Mouse (Mus musculus) erythroblast, embryonic 14.5 days (primary cell): Measurements from ENCODE around the gene Lats2. TPM values are rescaled to one million over a fixed set of nuclear protein-coding genes. Genes with fewer than 3 reads are reported as not detected.

Source experiments
- H3K27me3 ChIP-seq: 2 replicates; pipeline ENCODE4 v1.6.1; 2012; ENCODE audit warnings: inconsistent platforms; ENCODE audit not compliant: control insufficient read depth
- H3K36me3 ChIP-seq: 2 replicates; pipeline ENCODE4 v1.6.1; 2012; ENCODE audit warnings: mild to moderate bottlenecking, inconsistent platforms; ENCODE audit not compliant: control insufficient read depth
- H3K4me1 ChIP-seq: 2 replicates; pipeline ENCODE4 v1.6.1; 2012; ENCODE audit warnings: inconsistent platforms; ENCODE audit not compliant: control insufficient read depth
- H3K4me3 ChIP-seq: replicated peaks from 2 replicates; pipeline ENCODE3; 2012; ENCODE audit warnings: moderate library complexity, mild to moderate bottlenecking, inconsistent platforms
- H3K9me3 ChIP-seq: 2 replicates; pipeline ENCODE4 v1.6.1; 2012; ENCODE audit warnings: low read length, inconsistent platforms, mixed read lengths; ENCODE audit not compliant: control insufficient read depth
- GATA1 ChIP-seq: IDR thresholded peaks from 2 replicates; pipeline ENCODE4 v1.6.1; 2012; ENCODE audit warnings: low read length, inconsistent platforms, mixed read lengths
- TAL1 ChIP-seq: IDR thresholded peaks from 3 replicates; pipeline ENCODE4 v1.6.1; 2012; ENCODE audit warnings: low read length, inconsistent platforms, mixed read lengths
- polyA plus RNA-seq: library from polyadenylated mRNA; stranded (reverse); fragments of >175 nt; gene quantifications from 2 replicates; pipeline ENCODE4 v1.2.3, GENCODE M21; 2012

Lats2 gene
- polyA plus RNA-seq, 1 experiment = 1.5 TPM

DNA sequence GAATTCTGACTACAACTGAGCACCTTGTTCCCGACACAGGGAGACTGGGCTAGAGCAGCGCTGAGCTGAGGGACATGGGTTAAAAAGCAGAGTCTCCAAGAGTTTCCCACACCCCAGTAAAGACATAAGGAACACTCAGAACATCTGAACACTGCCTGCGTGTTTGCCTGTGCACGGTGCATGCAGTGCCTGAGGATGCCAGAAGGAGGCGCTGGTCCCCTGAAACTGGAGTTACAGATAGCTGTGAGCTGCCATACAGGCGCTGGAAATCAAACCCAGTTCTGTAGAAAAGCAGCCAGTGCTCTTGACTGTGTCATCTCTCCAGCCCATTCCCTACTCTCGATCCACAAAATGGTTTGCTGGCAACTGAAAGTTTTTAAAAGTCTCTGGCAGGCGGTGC lies 32.0 kb downstream of the Lats2 start:
- Histone ChIP-seq H3K36me3 (peaks cover 13% of the 10 kb centered on the region), H3K4me1 (peaks cover 5% of the 10 kb centered on the region; the same call in 1 of the 2 replicates), H3K9me3 (peaks cover 2% of the 10 kb centered on the region; the same call in 1 of the 2 replicates), H3K27me3 (no peaks in the 10 kb centered on the region), H3K4me3 (no peak overlapping the region)
- TF ChIP-seq GATA1 (no peak), TAL1 (no peak)

DNA sequence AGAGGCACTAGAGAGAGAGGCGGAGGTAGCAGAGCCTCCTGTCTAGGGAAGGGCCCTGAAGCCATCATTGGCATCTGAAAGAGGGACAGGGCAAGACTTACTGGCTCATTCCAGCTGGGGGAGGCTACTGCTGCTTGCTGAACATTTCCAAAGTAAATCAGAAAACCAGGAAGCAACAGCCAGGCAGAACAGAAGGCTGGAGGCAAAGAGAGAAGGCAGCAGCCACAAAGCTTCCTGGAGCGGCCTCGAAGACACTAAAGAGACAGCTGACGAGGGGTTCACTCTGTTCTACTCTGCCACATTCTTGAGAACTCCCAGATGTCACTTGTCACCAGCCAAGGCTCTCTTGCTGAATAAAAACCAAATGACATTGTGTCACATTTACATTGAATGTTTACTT lies 33.7 kb downstream of the Lats2 start:
- Histone ChIP-seq H3K4me1 (0 out of 2 replicates have a peak, but pooled peaks cover 2% of the 10 kb centered on the region), H3K27me3 (no peaks in the 10 kb centered on the region), H3K9me3 (peaks cover 2% of the 10 kb centered on the region; the same call in 1 of the 2 replicates), H3K36me3 (peaks cover 11% of the 10 kb centered on the region), H3K4me3 (no peak overlapping the region)
- no peak for TF ChIP-seq GATA1
- no peak for TF ChIP-seq TAL1

DNA sequence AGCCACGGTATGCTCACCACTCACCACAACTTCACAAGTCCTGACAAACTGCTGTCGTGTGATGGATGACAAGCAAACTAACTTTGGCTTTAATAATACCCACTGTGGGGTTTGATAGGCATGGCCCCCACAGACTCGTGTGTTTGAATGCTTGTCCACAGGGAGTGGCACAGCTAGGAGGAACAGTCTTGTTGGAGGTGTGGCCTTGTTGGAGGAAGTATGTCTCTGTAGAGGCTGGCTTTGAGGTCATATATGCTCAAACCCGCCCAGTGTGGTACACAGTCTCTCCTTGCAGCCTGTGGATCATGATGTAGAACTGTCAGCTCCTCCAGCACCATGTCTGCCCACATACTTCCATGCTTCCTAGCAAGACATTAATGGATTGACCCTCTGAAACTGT lies 39.9 kb downstream of the Lats2 start:
- no peaks in the 10 kb centered on the region for H3K9me3 ChIP-seq

DNA sequence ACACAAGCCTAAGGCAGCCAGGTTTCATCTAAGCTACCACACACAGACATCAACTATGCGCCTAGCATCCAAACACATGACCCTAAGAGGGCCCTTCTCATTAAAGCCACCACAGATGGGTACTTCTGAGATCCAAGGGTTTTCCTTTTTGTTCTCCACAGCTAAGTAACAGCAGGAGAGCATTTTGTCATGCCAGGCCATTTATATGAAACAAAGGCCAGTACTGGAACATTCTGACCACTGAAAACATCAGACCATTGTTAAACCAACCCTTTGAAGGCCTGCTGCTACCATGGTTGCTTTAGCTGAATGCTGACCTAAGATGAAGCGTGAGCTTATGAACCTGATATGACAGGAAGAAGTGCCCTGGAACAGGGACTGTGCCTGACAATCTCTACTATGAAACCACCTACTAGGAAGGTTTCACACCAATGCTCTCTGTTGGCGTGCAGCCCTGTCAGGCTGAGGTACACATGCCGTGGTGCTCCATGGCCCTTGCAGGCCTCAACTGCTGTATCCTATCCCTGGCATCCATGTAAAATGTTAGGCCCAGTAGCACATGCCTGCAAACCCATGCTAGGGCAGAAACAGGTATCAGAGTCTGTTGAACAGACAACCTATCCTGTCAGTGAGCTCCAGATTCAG lies 41.5 kb downstream of the Lats2 start:
- H3K36me3 ChIP-seq = peaks cover 19% of the 10 kb centered on the region
- TF ChIP-seq TAL1 (no peak), GATA1 (no peak)
- peaks cover 25% of the 10 kb centered on the region for H3K4me1 ChIP-seq
- no peak overlapping the region for H3K4me3 ChIP-seq
- no peaks in the 10 kb centered on the region for H3K9me3 ChIP-seq
- no peaks in the 10 kb centered on the region for H3K27me3 ChIP-seq

More for the DNA sequence above, 39.9 kb downstream of the Lats2 start:
- no peak for TF ChIP-seq TAL1
- TF ChIP-seq GATA1 = no peak
- no peaks in the 10 kb centered on the region for H3K27me3 ChIP-seq
- H3K4me3 ChIP-seq = no peak overlapping the region
- peaks cover 10% of the 10 kb centered on the region for H3K4me1 ChIP-seq
- H3K36me3 ChIP-seq = peaks cover 20% of the 10 kb centered on the region

DNA sequence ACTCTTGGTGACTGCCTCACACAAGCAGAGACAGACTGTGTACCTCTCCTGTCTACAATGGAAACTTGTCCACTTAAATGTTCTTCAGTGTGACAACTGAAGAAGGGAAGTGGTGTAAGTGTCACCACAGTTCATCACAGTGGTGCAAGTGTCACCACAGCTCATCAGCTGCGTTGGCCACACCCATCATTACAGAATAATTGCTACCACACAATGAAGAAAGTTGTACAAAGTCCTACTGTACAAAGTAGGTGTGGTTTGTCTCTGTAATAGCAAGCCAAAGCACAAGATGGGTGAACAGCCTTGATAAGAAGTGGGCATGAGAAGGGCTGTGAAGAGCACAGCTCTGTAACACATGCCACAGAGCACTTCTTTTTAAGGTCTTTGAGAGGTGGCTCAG lies 45.3 kb downstream of the Lats2 start:
- H3K4me3 ChIP-seq = no peak overlapping the region
- H3K36me3 ChIP-seq = peaks cover 19% of the 10 kb centered on the region
- no peaks in the 10 kb centered on the region for H3K9me3 ChIP-seq
- H3K27me3 ChIP-seq = no peaks in the 10 kb centered on the region
- TF ChIP-seq GATA1 (no peak), TAL1 (no peak)
- peaks cover 52% of the 10 kb centered on the region for H3K4me1 ChIP-seq

DNA sequence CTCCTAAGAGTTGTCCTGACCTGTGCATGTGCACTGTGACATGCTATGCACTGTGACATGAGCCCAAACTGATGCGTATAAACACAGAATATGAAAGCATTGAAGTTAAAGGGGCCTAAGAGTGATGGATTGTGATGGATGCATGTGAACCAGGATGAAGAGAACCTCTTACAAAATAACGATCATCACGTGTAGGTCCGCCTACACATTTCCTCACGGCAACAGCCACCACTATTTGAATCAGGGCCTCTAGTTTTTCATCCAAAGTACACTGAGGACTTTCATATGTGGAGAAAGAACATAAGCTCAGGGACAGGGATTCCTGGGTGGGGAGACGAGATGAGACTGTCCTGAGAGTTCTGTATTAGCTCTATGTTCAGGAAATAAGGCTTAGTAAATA lies 47.1 kb downstream of the Lats2 start:
- no peaks in the 10 kb centered on the region for H3K27me3 ChIP-seq
- peaks cover 64% of the 10 kb centered on the region for H3K4me1 ChIP-seq
- H3K4me3 ChIP-seq = no peak overlapping the region
- no peaks in the 10 kb centered on the region for H3K9me3 ChIP-seq
- H3K36me3 ChIP-seq = peaks cover 13% of the 10 kb centered on the region
- TF ChIP-seq TAL1 (no peak), GATA1 (no peak)

DNA sequence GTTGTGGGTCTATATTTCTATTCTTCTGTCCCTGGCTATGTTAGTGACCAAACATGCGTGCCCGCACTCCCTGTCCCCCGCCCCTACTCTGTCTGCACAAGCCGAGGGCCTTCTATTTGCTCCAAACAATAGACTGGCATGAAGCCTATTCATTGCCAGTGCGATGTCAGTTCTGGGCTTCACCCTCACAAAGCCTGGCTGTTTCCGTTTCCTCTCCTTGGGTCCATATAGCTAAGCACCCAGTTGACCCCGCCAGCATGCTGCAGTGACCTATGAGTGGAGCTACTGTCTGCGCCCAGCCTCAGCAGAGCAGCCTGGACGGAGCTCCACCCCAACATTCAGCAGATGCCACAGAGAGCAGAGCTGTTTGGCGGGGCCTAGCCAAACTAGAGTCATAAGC lies 49.0 kb downstream of the Lats2 start:
- H3K36me3 ChIP-seq = peaks cover 16% of the 10 kb centered on the region
- H3K4me3 ChIP-seq = no peak overlapping the region
- no peak for TF ChIP-seq GATA1
- TF ChIP-seq TAL1 = no peak
- no peaks in the 10 kb centered on the region for H3K9me3 ChIP-seq
- H3K27me3 ChIP-seq = no peaks in the 10 kb centered on the region
- peaks cover 60% of the 10 kb centered on the region for H3K4me1 ChIP-seq

DNA sequence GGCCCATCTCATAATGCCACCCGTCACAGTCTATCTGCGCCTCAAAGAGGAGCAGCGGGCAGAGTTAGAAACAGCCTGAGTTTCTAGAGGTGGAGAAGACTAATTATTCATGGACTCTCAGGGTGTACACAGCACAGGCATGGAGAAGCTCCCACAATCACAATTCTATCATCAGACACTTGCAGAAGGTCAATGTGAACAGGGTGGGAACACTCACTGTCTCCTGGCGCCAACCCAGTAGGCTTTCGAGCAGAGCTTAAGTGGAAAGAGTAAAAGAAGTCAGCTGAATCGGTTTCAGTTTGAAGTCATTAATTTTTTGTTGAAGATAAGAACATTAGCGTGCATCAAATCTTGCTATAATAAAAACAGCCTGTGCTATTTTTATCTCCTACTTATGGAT lies 49.6 kb downstream of the Lats2 start:
- Histone ChIP-seq H3K36me3 (peaks cover 16% of the 10 kb centered on the region), H3K4me1 (peaks cover 57% of the 10 kb centered on the region), H3K27me3 (no peaks in the 10 kb centered on the region), H3K4me3 (no peak overlapping the region), H3K9me3 (no peaks in the 10 kb centered on the region)
- TF ChIP-seq GATA1 (no peak), TAL1 (no peak)

DNA sequence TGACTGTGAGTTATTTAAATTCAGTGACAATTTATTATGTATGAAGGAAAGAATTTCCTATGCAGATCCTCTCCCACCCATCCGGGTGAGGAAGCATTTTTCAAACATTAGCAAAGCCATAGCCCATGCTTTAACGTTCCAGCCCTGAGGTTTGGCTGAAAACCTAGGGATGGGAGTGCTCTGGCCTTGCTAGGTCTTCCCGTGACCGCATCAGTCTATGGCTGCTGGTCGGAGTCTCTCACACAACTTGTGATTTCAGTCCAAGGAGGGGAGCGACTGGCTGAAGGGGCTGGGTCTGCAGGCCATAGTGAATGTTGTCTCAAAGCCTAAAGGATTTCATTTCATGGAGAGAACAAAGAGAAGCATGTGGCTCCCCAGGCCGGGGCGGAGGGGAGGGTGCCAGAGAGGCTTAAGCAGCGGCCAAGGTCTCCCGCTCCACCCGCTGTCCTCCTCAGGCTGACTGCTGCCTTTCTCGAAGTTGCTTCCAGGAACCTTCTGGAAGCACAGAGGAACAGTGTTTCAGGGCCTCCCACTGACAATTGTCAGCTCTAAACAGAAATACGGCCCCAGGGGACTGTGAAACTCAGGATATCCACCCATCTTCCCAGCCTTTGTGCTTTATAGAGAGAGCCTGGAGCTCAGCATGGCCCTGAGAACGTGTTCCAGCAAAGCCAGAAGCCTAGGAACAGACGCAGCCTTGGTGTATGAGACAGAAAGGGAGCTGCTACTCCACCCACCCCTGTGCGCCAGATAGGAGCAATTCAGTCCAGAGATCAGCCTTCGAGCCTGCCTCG lies 50.9 kb downstream of the Lats2 start:
- no peaks in the 10 kb centered on the region for H3K27me3 ChIP-seq
- no peak overlapping the region for H3K4me3 ChIP-seq
- TF ChIP-seq GATA1 (no peak), TAL1 (no peak)
- peaks cover 47% of the 10 kb centered on the region for H3K4me1 ChIP-seq
- peaks cover 15% of the 10 kb centered on the region for H3K36me3 ChIP-seq
- no peaks in the 10 kb centered on the region for H3K9me3 ChIP-seq
